Mouse (Mus musculus) B cell, adult 2 months (primary cell): ENCODE data around the gene Sst.

Experiments used
- DNase-seq, 2 experiments: peaks; one replicate each; pipeline ENCODE4 v3.0.0; 2022

Sst gene

GRCm38 (mm10) chr16:23855242-23855641 lies 35.5 kb downstream of the Sst start:
- DNase-seq: no peak

DNA sequence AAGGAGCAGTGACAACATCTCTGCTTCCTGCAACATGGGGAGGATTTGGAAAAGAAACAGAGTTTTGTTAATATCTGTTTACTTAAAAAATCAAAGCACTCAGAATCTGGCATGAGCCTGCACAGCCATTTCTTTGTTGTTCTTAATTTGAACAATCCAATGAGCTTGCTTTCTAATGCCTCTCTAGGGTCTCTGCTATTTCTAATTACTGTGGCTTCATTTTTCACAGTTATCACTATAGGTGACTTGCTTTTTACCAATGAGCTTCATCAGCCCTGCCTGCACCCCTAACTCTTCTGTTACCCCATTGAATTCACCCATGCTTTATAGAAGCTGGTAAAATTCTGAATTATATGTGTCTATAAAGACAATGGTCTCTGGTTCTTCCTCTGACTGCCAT lies 41.0 kb downstream of the Sst start:
- DNase-seq: no peak

DNA sequence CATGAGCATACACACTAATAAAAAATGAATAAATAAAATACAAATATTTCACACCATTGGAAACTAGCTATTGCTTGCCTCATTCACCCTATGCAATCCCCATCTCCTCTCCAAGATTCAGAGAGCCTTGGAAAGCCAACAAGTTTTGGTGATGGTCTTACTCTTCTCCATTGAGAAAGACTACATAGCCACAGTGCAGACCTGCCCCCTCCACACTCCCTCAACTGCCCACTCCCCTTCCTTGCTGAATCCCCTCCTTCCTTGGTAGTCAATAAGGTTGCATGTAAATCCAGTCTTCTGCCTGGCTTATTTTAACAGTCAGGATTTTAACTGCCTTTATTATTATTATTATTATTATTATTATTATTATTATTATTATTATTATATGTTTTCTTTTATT lies 41.6 kb downstream of the Sst start:
- DNase-seq: no peak

DNA sequence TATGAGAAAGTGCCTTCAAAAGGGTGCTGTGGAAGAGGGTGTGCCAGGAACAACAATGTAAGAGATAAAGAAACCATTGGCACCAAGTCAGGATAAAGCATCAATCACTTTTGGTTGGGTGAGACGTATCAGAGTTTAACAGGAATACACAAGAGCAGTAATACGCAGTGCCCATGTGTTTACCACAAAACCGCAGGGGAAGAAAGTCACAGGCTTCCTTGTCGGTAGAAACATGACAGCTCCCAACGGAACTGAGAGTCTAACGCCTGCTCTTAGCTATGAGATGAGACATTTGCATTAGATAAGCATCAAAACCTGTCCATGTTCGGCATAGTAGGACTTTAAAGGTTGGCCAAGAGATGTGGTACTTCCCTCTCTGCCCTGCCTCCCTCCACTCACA lies 46.1 kb downstream of the Sst start:
- DNase-seq: no peak

GRCm38 (mm10) chr16:23842609-23843008 lies 48.1 kb downstream of the Sst start:
- no peak for DNase-seq
